Comparison of ENCODE assay signal across 10 mouse cellular contexts in genomic region chr6:66200136-66200790, GRCm38 (mm10).
A peak's percentile ranks its signal among the peaks of the same experiment; 100 is the strongest.
DNase-seq lines count a peak whose midpoint lies in the region; ATAC-seq and TF ChIP-seq lines count a peak whose summit lies in the region.
"Had no signal": no experiment of that assay in that cellular context is flagged by ENCODE, and none has a peak within 500 bp of the region (broad histone marks: within the 10 kb centered on the region; RNA-seq: fewer than 3 reads in every experiment).

No protein-coding gene starts in this region.

- no peaks in the 10 kb centered on the region for H3K36me3 ChIP-seq in heart, embryonic 10.5 days
- H3K36me3 ChIP-seq in stomach, embryonic 14.5 days (ENCODE audit: control insufficient read depth, insufficient read depth, low read length), result no peaks in the 10 kb centered on the region
- no peaks in the 10 kb centered on the region for H3K36me3 ChIP-seq in stomach, postnatal 0 days (ENCODE audit: control insufficient read depth, insufficient read depth, low read length)
- H3K36me3 ChIP-seq in limb, embryonic 13.5 days, result no peaks in the 10 kb centered on the region
- H3K36me3 ChIP-seq in hindbrain, postnatal 0 days (ENCODE audit: insufficient read depth, low read length), result no peaks in the 10 kb centered on the region
- H3K36me3 ChIP-seq: midbrain, embryonic 12.5 days had no signal

- peak; percentile 42; the same call in 1 of the 2 replicates for ATAC-seq in stomach, embryonic 14.5 days (ENCODE audit: insufficient number of reproducible peaks, insufficient read depth, low FRiP score, low read depth)
- ATAC-seq in stomach, postnatal 0 days (ENCODE audit: low FRiP score, low TSS enrichment), result no peak
- ATAC-seq in limb, embryonic 13.5 days (ENCODE audit: low FRiP score, low read depth), result peak; percentile 71
- no peak for ATAC-seq in hindbrain, postnatal 0 days
- ATAC-seq: hindbrain, embryonic 16.5 days had no signal

- no peaks in the 10 kb centered on the region for H3K27me3 ChIP-seq in heart, embryonic 10.5 days (ENCODE audit: insufficient read depth, poor library complexity, severe bottlenecking)
- no peaks in the 10 kb centered on the region for H3K27me3 ChIP-seq in stomach, embryonic 14.5 days (ENCODE audit: control insufficient read depth, insufficient read depth, low read length)
- H3K27me3 ChIP-seq in stomach, postnatal 0 days (ENCODE audit: control insufficient read depth, insufficient read depth, low read length), result no peaks in the 10 kb centered on the region
- no peaks in the 10 kb centered on the region for H3K27me3 ChIP-seq in limb, embryonic 13.5 days
- H3K27me3 ChIP-seq in hindbrain, postnatal 0 days (ENCODE audit: insufficient read depth, low read length), result no peaks in the 10 kb centered on the region
- H3K27me3 ChIP-seq: midbrain, embryonic 12.5 days had no signal

- no peak overlapping the region for H3K4me2 ChIP-seq in stomach, embryonic 14.5 days (replicated peaks; ENCODE audit: low read depth, low read length)
- no peak overlapping the region for H3K4me2 ChIP-seq in stomach, postnatal 0 days (replicated peaks; ENCODE audit: low read depth)
- H3K4me2 ChIP-seq in limb, embryonic 13.5 days (replicated peaks), result peak overlapping the region; percentile 31
- H3K4me2 ChIP-seq in hindbrain, postnatal 0 days (ENCODE audit: low read depth, low read length), result no peak overlapping the region
- H3K4me2 ChIP-seq: midbrain, embryonic 12.5 days had no signal

- no peak for TF ChIP-seq CTCF in stomach, postnatal 0 days (IDR thresholded peaks at IDR 0.05; ENCODE audit: low read depth)
- no peak for TF ChIP-seq CTCF in hindbrain, postnatal 0 days (IDR thresholded peaks at IDR 0.05; ENCODE audit: low read depth)

- no peaks in the 10 kb centered on the region for H3K9me3 ChIP-seq in heart, embryonic 10.5 days
- no peaks in the 10 kb centered on the region for H3K9me3 ChIP-seq in stomach, embryonic 14.5 days (ENCODE audit: control insufficient read depth, low read depth, low read length)
- H3K9me3 ChIP-seq in stomach, postnatal 0 days (ENCODE audit: control insufficient read depth, low read length), result no peaks in the 10 kb centered on the region
- H3K9me3 ChIP-seq in limb, embryonic 13.5 days, result no peaks in the 10 kb centered on the region
- no peaks in the 10 kb centered on the region for H3K9me3 ChIP-seq in hindbrain, postnatal 0 days (ENCODE audit: low read length)
- H3K9me3 ChIP-seq: midbrain, embryonic 12.5 days had no signal

- H3K4me1 ChIP-seq in heart, embryonic 10.5 days, result peaks cover 7% of the 10 kb centered on the region; the same call in 1 of the 2 replicates
- 0 out of 2 replicates have a peak, but pooled peaks cover 4% of the 10 kb centered on the region for H3K4me1 ChIP-seq in stomach, embryonic 14.5 days (ENCODE audit: control insufficient read depth, insufficient read depth, low read length)
- no peaks in the 10 kb centered on the region for H3K4me1 ChIP-seq in stomach, postnatal 0 days (replicated peaks; ENCODE audit: control insufficient read depth, insufficient read depth)
- H3K4me1 ChIP-seq in limb, embryonic 13.5 days, result peaks cover 23% of the 10 kb centered on the region
- no peaks in the 10 kb centered on the region for H3K4me1 ChIP-seq in hindbrain, postnatal 0 days (ENCODE audit: insufficient read depth, low read length)

- WGBS in heart, embryonic 10.5 days, result 15% methylated on average over 6 of the region's 6 CpGs
- WGBS in stomach, embryonic 14.5 days, result 28% methylated on average over 6 of the region's 6 CpGs
- 23% methylated on average over 6 of the region's 6 CpGs for WGBS in stomach, postnatal 0 days
- WGBS in limb, embryonic 13.5 days, result 6% methylated on average over 6 of the region's 6 CpGs
- 66% methylated on average over 6 of the region's 6 CpGs for WGBS in hindbrain, postnatal 0 days

- intact Hi-C loops in heart, postnatal 25 days (cut with DNase I), result no loop called here
- intact Hi-C loops in gastrocnemius, postnatal 36 days (cut with DNase I), result no loop called here

- H3K27ac ChIP-seq in heart, embryonic 10.5 days, result peak overlapping the region; percentile 57; the same call in 1 of the 2 replicates
- H3K27ac ChIP-seq in stomach, embryonic 14.5 days (ENCODE audit: low read length), result peak overlapping the region; percentile 74; the same call in 1 of the 2 replicates
- H3K27ac ChIP-seq in stomach, postnatal 0 days (replicated peaks), result no peak overlapping the region
- H3K27ac ChIP-seq in limb, embryonic 13.5 days, result peak overlapping the region; percentile 65; the same call in 1 of the 2 replicates
- no peak overlapping the region for H3K27ac ChIP-seq in hindbrain, postnatal 0 days
- H3K27ac ChIP-seq: midbrain, embryonic 12.5 days had no signal

- no peak for TF ChIP-seq EP300 in stomach, postnatal 0 days (optimal IDR thresholded peaks at IDR 0.05)

- no peak overlapping the region for H3K9ac ChIP-seq in stomach, embryonic 14.5 days (replicated peaks; ENCODE audit: low read depth, low read length)
- H3K9ac ChIP-seq in stomach, postnatal 0 days (ENCODE audit: low read length), result no peak overlapping the region
- no peak overlapping the region for H3K9ac ChIP-seq in limb, embryonic 13.5 days
- no peak overlapping the region for H3K9ac ChIP-seq in hindbrain, postnatal 0 days (replicated peaks; ENCODE audit: low read length)
- H3K9ac ChIP-seq: midbrain, embryonic 12.5 days had no signal

- DNase-seq in heart, embryonic 10.5 days (ENCODE audit: low spot score), result no peak
- no peak for DNase-seq in heart, postnatal 25 days (ENCODE audit: low spot score)
- no peak for DNase-seq in stomach, postnatal 0 days (ENCODE audit: low spot score)
- peak; percentile 7 to 11 for DNase-seq in thymus, postnatal 36 days
- no peak for DNase-seq in gastrocnemius, postnatal 36 days
- no peak for DNase-seq in hindbrain, postnatal 0 days (ENCODE audit: low spot score)

- H3K4me3 ChIP-seq in heart, embryonic 10.5 days, result peak overlapping the region; percentile 28; the same call in 1 of the 2 replicates
- H3K4me3 ChIP-seq in stomach, embryonic 14.5 days (ENCODE audit: low read depth, low read length), result no peak overlapping the region
- H3K4me3 ChIP-seq in stomach, postnatal 0 days (ENCODE audit: low read depth, low read length), result no peak overlapping the region
- H3K4me3 ChIP-seq in limb, embryonic 13.5 days, result no peak overlapping the region
- no peak overlapping the region for H3K4me3 ChIP-seq in hindbrain, postnatal 0 days (ENCODE audit: low read length)
- H3K4me3 ChIP-seq: midbrain, embryonic 12.5 days had no signal

Comparison
In these comparisons a context has a peak if more than half of its experiments do, and no peak if none do; other contexts are left out.
1. H3K27ac ChIP-seq: peak in heart, embryonic 10.5 days (single experiment), stomach, embryonic 14.5 days (single experiment) and limb, embryonic 13.5 days (single experiment); none in stomach, postnatal 0 days (single experiment) and hindbrain, postnatal 0 days (single experiment).
2. ATAC-seq: peak in stomach, embryonic 14.5 days (single experiment) and limb, embryonic 13.5 days (single experiment); none in stomach, postnatal 0 days (single experiment) and hindbrain, postnatal 0 days (single experiment).
3. DNase-seq: peak in thymus, postnatal 36 days (2 of 2); none in heart, embryonic 10.5 days (single experiment), heart, postnatal 25 days (single experiment), stomach, postnatal 0 days (single experiment), gastrocnemius, postnatal 36 days (0 of 2) and hindbrain, postnatal 0 days (single experiment).